Mouse (Mus musculus) stomach, embryonic 16.5 days (tissue): Measurements from ENCODE around the gene Upp2. TPM values are rescaled to one million over a fixed set of nuclear protein-coding genes. Genes with fewer than 3 reads are reported as not detected.

Source experiments
- ATAC-seq: fragments of 200-750 bp; cut with Nextera tagmentation; 2 replicates; pipeline ENCODE4 v1.8.0; 2017; ENCODE audit warnings: moderate number of reproducible peaks, moderate TSS enrichment; ENCODE audit not compliant: insufficient read depth, low FRiP score
- H3K27ac ChIP-seq: fragments of 300-500 bp; sonication (generic); 2 replicates; pipeline ENCODE4 v1.5.1; 2014; ENCODE audit warnings: low read length
- H3K27me3 ChIP-seq: fragments of 300-500 bp; sonication (generic); 2 replicates; pipeline ENCODE4 v1.6.1; 2014; ENCODE audit warnings: low read length, control low read depth, mixed read lengths; ENCODE audit not compliant: control insufficient read depth, insufficient read depth
- H3K36me3 ChIP-seq: fragments of 300-500 bp; sonication (generic); 2 replicates; pipeline ENCODE4 v1.6.1; 2014; ENCODE audit warnings: low read length; ENCODE audit not compliant: control insufficient read depth, insufficient read depth
- H3K4me1 ChIP-seq: fragments of 300-500 bp; sonication (generic); 2 replicates; pipeline ENCODE4 v1.6.1; 2014; ENCODE audit warnings: low read length, control low read depth, mixed read lengths; ENCODE audit not compliant: control insufficient read depth, insufficient read depth
- H3K4me2 ChIP-seq: fragments of 300-500 bp; sonication (generic); 2 replicates; pipeline ENCODE4 v1.6.1; 2014; ENCODE audit warnings: low read depth, low read length, mixed read lengths
- H3K4me3 ChIP-seq: fragments of 300-500 bp; sonication (generic); replicated peaks from 2 replicates; pipeline ENCODE4 v1.5.1; 2014; ENCODE audit warnings: mild to moderate bottlenecking, low read length
- H3K9ac ChIP-seq: fragments of 300-500 bp; sonication (generic); 2 replicates; pipeline ENCODE4 v1.6.1; 2014; ENCODE audit warnings: low read length
- H3K9me3 ChIP-seq: fragments of 300-500 bp; sonication (generic); replicated peaks from 2 replicates; pipeline ENCODE4 v1.6.1; 2016; ENCODE audit warnings: low read length, control low read depth; ENCODE audit not compliant: control insufficient read depth
- WGBS: fragments of 180-500 bp; shearing (Covaris S2); extraction: QIAGEN DNeasy Blood & Tissue Kit; methylation state at CpG from one replicate; pipeline ENCODE4 v1.1.7; 2014; 5-methylcytosine and 5-hydroxymethylcytosine counted together
- polyA plus RNA-seq: library from polyadenylated mRNA; unstranded; fragments of >200 nt; fragmentation: Nextera tagmentation; extraction: Ambion mirVana; gene quantifications from 2 replicates; pipeline ENCODE4 v1.2.1, GENCODE M21; 2015

Upp2 gene
- polyA plus RNA-seq, 1 experiment from 2014 or later = 5.5 TPM

DNA sequence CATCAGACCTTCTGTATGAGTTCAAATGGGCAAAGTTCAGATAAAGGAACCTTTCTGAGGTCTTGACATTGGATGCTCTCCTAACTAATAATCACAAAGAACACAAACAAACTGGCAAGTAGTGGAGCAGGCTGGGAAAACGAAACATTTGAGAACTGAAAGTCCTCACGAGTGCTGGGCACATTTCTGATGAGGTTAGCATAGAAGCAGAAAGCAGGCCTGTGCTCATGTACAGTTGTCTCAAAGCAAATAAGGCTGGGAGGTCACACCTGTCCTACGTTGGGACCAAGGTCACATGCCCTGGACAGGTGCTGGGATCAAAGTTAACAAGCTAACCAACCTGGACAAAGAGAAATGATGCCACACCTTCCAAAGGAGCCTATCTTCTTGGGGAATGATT lies 187.6 kb downstream of the Upp2 start:
- Histone ChIP-seq H3K27me3 (no peaks in the 10 kb centered on the region), H3K36me3 (no peaks in the 10 kb centered on the region), H3K4me1 (no peaks in the 10 kb centered on the region), H3K4me3 (no peak overlapping the region), H3K9ac (no peak overlapping the region), H3K4me2 (no peak overlapping the region), H3K27ac (no peak overlapping the region), H3K9me3 (no peaks in the 10 kb centered on the region)
- ATAC-seq = no peak
- WGBS = 69% methylated on average over 3 of the region's 3 CpGs

DNA sequence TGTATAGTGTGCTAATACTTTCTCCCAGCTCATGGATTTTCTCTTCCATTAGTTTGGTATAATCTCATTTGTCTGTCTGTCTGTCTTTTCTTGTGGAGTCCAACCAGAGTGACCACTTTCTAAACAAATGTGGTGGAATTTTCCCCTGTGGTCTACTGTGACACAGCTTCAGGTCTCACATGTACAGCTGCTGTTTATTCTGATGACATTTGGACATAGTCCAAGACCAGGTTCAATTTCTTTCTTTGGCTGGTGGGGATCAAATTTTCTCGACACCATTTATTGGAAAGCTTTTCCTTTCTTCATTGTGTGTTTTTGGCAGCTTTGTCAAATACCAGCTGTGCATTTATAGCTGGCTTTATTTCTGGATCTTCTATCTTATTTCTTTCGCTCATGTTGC lies 191.0 kb downstream of the Upp2 start:
- no peaks in the 10 kb centered on the region for H3K9me3 ChIP-seq
- no peak overlapping the region for H3K9ac ChIP-seq
- H3K27ac ChIP-seq = no peak overlapping the region
- no peak overlapping the region for H3K4me2 ChIP-seq
- no peaks in the 10 kb centered on the region for H3K4me1 ChIP-seq
- H3K36me3 ChIP-seq = no peaks in the 10 kb centered on the region
- no peak overlapping the region for H3K4me3 ChIP-seq
- no peak for ATAC-seq
- 55% methylated on average over 2 of the region's 2 CpGs for WGBS
- H3K27me3 ChIP-seq = no peaks in the 10 kb centered on the region

DNA sequence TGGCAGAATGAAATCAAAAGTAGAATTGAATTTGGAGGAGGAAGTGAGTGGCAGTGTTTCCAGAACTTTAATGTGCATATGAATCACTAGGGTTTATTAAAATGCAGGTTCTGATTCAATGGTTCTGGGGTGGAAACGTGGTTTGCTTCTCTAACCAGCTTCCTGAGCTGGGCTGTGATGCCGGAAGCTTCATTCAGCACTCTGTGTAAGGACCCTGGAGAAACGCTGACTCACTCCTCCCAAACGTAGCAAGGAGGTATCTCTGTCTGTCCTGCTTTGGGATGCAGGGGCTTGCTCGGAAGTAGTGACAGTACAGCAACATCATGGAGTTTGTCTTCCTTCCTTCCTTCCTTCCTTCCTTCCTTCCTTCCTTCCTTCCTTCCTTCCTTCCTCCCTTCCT lies 192.6 kb downstream of the Upp2 start:
- ATAC-seq = no peak
- 67% methylated on average over 5 of the region's 5 CpGs for WGBS
- H3K9ac ChIP-seq = no peak overlapping the region
- no peaks in the 10 kb centered on the region for H3K9me3 ChIP-seq
- H3K4me1 ChIP-seq = no peaks in the 10 kb centered on the region
- H3K27ac ChIP-seq = no peak overlapping the region
- H3K36me3 ChIP-seq = no peaks in the 10 kb centered on the region
- H3K27me3 ChIP-seq = no peaks in the 10 kb centered on the region
- no peak overlapping the region for H3K4me2 ChIP-seq
- no peak overlapping the region for H3K4me3 ChIP-seq

DNA sequence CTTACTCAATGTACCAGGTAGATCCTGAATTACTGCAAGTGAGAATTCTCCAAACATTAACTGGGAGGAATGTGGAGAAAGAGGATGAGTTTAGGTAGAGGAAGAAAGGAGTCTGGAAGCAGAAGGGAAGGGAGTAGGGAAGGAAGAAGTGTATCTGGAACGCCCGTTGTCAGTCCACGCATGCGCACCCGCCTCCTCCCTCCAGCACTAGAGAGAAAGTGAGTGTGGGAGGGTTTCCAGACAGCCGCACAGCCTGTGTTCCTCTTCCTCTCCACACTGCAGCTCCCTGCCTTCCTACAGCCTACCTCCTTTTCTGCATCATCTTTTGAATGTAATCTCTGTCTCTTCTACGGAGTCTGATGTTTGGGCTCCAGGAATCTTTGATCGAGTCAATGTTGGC lies 198.0 kb downstream of the Upp2 start:
- no peak for ATAC-seq
- H3K4me2 ChIP-seq = no peak overlapping the region
- no peaks in the 10 kb centered on the region for H3K36me3 ChIP-seq
- H3K27me3 ChIP-seq = no peaks in the 10 kb centered on the region; the same call in 1 of the 2 replicates
- H3K4me1 ChIP-seq = no peaks in the 10 kb centered on the region
- H3K9me3 ChIP-seq = no peaks in the 10 kb centered on the region
- no peak overlapping the region for H3K4me3 ChIP-seq
- H3K9ac ChIP-seq = no peak overlapping the region
- H3K27ac ChIP-seq = no peak overlapping the region
- 80% methylated on average over 8 of the region's 8 CpGs for WGBS

DNA sequence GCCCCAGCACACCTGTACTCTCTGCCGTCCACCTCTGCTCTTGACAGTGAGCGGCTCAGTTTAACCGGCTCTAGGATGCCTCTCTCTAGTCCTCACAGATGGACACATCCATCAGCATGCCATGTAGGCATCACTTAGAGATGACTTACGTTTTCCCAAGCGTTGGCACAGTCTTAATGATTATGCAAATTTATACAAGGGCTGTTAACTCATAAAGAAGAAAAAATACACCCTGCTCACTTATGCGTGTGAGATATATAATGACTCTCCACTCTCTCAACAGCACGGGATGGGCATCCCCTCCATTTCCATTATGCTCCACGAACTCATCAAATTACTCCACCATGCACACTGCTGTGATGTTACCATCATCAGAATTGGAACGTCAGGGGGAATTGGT lies 206.7 kb downstream of the Upp2 start:
- Histone ChIP-seq H3K4me2 (no peak overlapping the region), H3K4me3 (no peak overlapping the region), H3K36me3 (no peaks in the 10 kb centered on the region), H3K9me3 (no peaks in the 10 kb centered on the region), H3K27ac (no peak overlapping the region), H3K27me3 (no peaks in the 10 kb centered on the region), H3K9ac (no peak overlapping the region), H3K4me1 (no peaks in the 10 kb centered on the region)
- no peak for ATAC-seq
- WGBS = 86% methylated on average over 9 of the region's 9 CpGs

DNA sequence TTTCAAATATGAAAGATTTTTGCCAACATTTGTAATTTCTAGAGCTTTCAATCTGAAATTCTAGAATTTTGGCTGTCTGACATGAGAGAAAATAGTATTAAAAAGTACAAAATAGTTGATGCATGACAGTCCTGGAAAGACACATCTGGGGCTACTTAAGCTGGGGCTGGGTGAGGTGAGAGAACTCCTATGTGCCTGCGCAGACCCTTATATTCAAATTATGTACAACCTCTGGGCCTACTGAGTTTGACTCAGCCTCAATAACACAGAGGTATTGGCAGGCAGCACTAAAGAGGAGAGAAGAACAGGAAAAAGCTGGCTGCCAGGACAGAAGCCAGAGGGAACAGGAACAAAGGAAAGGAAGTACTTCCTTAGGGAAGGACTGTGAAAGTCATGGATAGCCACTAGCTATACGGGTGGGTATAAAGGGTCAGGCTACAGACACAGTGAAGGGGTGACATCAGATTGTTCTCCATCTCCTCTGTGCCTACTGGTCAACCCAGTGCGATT lies 211.9 kb downstream of the Upp2 start:
- no peak overlapping the region for H3K27ac ChIP-seq
- no peaks in the 10 kb centered on the region for H3K9me3 ChIP-seq
- 81% methylated on average over 3 of the region's 3 CpGs for whole genome bisulfite sequencing
- no peak overlapping the region for H3K4me3 ChIP-seq
- H3K36me3 ChIP-seq = no peaks in the 10 kb centered on the region
- no peak overlapping the region for H3K9ac ChIP-seq
- no peaks in the 10 kb centered on the region for H3K27me3 ChIP-seq
- peaks cover 5% of the 10 kb centered on the region for H3K4me1 ChIP-seq
- no peak for ATAC-seq
- no peak overlapping the region for H3K4me2 ChIP-seq

DNA sequence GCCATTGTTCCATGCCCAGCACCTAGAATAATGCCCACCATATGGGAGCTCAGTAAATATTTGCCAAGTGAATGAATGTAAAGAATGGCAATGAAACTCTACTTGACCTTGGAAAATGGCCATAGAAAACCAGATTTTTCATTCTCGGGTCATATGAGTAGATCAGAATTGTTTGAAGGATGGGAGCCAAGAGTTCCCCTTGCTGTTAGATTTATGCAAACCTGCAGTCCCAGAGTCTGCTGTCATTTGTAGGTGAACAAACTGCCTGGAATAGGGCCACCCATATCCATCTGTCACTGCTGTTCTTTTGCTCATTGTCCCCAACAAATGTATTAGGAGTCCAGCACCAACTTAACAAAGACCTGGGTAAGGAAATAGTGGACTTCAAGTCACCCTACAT lies 216.4 kb downstream of the Upp2 start:
- H3K27ac ChIP-seq = no peak overlapping the region
- ATAC-seq = no peak
- H3K4me2 ChIP-seq = no peak overlapping the region
- H3K9me3 ChIP-seq = no peaks in the 10 kb centered on the region
- no peak overlapping the region for H3K4me3 ChIP-seq
- H3K4me1 ChIP-seq = peaks cover 9% of the 10 kb centered on the region
- H3K27me3 ChIP-seq = no peaks in the 10 kb centered on the region
- whole genome bisulfite sequencing = 46% methylated on average over 1 of the region's 1 CpGs
- H3K9ac ChIP-seq = no peak overlapping the region
- H3K36me3 ChIP-seq = no peaks in the 10 kb centered on the region

DNA sequence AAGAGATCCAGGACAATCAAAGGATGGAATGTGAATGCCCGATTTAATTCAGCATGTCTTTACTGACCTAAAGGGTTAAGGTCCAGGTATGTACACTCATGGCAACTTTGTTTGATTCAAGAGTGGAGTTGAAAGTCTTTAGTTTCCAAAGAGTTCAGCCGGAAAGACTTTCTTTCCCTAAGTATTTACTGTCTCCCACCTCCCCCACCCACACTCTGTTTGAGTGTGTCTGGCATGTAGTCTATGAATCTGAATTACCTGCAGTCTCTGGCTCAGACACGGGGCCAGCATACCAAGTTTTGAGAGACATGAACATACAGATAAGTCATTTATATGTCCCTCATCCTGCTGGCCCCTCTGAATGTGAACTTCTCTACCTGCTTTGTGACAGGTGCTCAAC lies 219.1 kb downstream of the Upp2 start:
- Histone ChIP-seq H3K4me1 (peaks cover 9% of the 10 kb centered on the region), H3K4me2 (no peak overlapping the region), H3K9me3 (no peaks in the 10 kb centered on the region), H3K36me3 (no peaks in the 10 kb centered on the region), H3K27ac (no peak overlapping the region), H3K9ac (no peak overlapping the region), H3K4me3 (no peak overlapping the region), H3K27me3 (no peaks in the 10 kb centered on the region)
- 40% methylated on average over 3 of the region's 3 CpGs for WGBS
- ATAC-seq = no peak

DNA sequence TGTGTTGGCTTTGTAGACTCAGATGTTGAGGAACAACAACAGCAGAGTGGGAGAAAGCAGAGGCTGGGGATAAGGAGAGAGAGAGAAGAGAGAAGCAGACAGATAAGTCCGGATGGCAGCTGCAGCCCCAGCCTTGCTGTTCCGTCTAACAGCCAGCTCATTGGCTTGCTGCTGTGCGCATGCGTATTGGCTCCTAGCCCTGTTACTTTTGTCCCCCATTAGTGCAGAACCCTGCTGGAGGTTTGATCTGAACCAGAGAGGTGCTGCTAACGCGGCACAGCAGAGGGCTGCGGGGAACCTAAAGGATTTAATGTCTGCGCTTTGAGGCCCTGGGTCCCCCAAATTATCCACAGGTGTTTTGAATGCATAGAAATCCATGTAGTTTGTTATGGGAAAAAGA lies 219.6 kb downstream of the Upp2 start:
- Histone ChIP-seq H3K36me3 (no peaks in the 10 kb centered on the region), H3K27me3 (no peaks in the 10 kb centered on the region), H3K9ac (no peak overlapping the region), H3K4me3 (no peak overlapping the region), H3K4me1 (peaks cover 9% of the 10 kb centered on the region), H3K27ac (no peak overlapping the region), H3K4me2 (no peak overlapping the region), H3K9me3 (no peaks in the 10 kb centered on the region)
- 57% methylated on average over 8 of the region's 8 CpGs for WGBS
- ATAC-seq = no peak

DNA sequence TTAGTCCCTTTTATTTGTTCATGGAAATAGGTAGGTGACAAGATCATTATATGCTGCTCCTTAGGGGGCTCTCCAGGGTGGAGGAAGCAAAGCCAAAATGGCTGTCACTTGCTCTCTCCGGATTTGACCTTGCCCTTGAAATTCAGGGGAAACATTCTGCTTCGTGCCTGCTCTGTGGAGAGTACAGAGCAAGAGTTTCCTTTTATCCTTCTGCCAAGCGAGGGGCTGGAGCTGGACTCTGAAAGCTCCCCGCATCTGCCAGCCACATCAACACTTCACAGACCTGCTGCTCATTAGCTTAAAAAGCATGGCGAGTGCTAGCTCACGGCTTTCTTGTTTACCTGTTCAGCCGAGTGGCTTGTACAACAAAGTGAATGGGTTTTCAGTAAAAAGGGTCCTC lies 220.3 kb downstream of the Upp2 start:
- Histone ChIP-seq H3K36me3 (no peaks in the 10 kb centered on the region), H3K9me3 (no peaks in the 10 kb centered on the region), H3K27me3 (no peaks in the 10 kb centered on the region), H3K9ac (no peak overlapping the region), H3K27ac (no peak overlapping the region), H3K4me2 (no peak overlapping the region), H3K4me1 (peaks cover 9% of the 10 kb centered on the region), H3K4me3 (no peak overlapping the region)
- no peak for ATAC-seq
- WGBS = 50% methylated on average over 7 of the region's 7 CpGs
